Mouse (Mus musculus) heart, adult 9 months (tissue): ENCODE measurements around the gene Wdr83os.

Source experiments
- DNase-seq, 2 experiments: peaks; one replicate each; pipeline ENCODE4 v3.0.0; 2022; ENCODE audit warnings: low spot score in 2 of 2

Wdr83os gene

DNA sequence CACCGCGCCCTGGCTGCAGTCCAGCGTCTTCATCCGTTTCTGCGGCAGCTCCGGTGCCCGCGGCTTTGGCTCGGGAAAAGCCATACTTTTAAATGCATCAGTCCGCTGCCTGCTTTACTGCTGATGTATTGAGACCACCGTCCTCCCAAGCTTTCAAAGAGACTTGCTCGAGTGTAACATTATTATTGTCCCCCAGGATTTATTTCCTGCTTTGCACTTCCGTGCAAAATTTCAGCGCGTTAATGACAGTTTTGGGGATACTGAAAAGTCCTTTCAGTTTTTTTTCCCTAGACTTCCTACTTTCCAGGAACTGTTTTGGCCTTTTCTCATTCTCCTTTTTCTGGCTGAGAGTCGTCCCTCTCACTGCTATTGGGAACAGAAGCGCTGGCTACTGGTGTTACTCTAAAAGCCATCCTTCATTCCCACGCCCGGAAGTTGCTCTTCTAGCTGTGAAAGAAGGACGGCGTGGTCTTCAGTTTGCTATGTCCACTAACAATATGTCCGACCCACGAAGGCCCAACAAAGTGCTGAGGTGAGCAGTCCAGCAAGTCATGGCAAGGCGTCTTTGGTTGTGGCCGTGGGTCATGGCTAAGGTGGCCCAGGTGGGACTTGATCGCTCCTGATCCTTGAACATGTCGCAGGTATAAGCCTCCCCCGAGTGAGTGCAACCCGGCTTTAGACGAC, at the start of gene Wdr83os:
TSS of gene Wdr83os (plus strand) at position 209 of the 684 bp plus-strand sequence.
- peak; percentile 28 to 63 for DNase-seq

DNA sequence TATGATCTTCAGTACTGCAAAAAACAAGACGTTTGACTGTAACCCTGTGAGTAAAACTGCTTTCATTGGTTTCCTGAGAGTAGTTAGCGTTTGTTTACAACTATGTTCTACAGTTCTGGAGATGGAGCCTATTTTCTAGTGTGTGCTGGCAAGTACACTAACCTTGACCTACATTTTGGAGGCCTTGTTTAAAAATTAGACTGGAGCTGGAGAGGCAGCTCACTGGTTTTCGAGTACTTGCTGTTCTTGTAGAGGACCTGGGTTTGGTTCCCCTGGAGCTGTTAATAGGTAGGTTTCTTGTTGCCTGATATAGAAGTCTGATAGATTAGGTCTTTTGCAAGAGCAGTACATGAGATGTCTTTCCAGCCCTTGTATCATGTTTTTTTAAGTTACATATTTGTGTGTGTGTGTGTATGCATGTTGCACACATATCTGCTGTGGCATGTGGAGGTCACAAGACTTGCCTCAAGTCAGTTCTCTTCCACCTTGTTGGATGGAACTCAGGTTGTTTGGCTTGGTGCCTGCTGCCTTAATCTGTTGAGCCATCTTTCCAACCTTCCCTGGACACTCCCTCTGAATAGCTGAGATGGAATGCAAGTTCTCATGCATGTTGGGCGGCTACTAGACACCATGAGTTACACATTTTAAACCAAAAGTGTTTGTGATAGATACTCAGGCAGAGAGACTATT, 47.8 kb upstream of the Wdr83os start:
- DNase-seq = no peak

DNA sequence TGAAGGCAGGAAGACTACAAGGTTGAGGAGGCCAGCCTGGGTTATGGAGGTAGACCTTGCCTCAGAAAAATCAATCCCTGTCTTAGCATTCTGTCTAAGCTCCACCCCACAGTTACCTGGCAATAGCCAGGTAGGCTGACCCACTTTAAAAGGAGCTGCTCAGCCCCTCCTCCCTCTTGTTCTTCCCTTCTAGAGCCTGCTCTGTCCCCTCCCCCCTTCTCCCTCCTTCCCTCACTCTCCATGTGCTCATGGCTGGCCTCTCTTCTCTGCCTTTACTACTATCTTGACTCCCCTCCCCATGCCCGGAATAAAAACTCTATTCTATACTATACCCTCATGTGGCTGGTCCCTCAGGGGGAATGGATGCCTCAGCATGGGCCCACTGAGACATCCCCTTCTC, 46.7 kb upstream of the Wdr83os start:
- DNase-seq = no peak

DNA sequence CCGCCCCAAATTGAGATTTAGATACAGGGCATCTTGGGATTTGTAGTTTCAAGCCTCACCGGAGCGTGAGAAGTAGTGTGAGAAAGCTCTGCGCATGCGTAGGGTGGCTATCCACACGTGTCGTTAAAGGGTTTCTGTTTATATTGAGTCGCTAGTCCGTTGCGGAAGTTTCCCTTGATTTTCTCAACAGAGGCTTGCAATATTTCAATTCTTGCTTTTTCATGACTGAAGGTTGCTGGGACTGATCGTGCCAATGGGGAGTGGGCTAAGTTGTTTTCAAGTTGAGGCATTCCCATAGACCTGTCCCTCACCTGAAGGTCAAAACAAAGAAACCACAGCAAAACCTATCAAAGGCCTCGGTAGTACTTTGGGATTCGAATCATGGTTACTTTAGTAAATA, 45.8 kb upstream of the Wdr83os start:
- peak; percentile 55 to 60 for DNase-seq

DNA sequence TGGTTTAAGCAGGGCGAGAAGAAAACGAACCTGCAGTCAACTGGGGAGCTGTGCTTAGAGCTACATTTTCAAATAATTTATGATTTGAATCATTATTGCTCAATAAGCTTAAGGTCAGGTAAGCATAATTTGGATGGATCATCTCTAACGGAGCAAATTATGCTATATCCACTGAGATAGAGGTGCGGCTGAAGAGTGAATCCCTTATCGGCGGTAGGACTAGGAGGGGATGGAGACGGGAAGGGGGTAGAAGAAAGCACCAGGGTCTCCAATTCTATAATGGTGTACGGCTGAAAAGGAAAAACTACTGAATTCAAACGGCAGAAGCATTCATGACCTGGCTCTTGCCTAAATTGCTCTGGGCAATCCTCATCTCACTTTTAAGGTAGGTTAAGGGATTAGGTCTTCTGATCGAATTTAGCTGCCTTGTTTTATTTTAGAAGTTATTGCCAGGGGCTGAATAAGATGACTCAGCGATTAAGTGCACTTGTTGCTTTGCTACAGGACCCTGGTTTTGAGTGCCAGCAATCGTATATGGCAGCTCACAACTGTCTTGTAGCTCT, 45.3 kb upstream of the Wdr83os start:
- DNase-seq = no peak

DNA sequence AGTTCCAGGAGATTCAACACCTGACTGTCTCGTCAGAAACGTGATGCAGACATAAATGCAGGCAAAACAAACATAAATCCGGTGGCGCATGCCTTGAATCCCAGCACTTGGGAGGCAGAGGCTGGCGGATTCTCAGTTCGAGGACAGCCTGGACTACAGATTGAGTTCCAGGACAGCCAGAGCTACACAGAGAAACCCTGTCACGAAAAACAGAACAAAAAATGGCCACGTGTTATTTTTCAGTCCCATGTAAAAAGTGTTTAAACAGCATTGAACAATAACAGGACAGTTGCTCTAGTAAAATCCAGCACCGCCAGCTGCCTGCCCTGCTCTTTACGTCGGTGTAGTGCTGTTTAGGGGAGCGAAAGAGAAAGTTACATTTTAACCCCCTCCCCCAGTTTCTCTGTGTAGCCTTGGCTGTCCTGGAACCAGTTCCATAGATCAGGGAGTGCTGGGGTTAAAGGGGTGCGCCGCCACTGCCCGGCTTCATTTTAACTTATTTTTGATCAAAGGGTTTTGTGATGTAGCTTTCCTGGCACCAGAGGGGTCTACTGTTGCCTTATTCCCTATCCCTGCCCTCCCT, 44.7 kb upstream of the Wdr83os start:
- DNase-seq = peak in 1 of 2 experiments; percentile 21

DNA sequence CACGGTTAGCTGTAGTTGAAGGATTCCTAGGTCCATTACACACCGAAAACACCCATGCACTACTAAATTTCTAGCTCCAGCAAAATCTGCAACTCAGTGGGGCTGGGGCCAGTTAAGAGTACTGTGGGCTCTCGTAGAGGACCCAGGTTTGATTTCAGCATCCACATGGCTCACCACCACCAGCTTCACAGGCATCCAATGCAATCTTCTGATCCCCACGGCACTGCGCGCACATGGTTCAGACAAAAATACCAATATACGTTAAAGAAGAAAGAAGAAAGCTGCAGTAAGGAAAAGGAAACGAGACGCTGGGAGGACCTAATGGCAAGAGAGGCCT, 44.2 kb upstream of the Wdr83os start:
- no peak for DNase-seq

DNA sequence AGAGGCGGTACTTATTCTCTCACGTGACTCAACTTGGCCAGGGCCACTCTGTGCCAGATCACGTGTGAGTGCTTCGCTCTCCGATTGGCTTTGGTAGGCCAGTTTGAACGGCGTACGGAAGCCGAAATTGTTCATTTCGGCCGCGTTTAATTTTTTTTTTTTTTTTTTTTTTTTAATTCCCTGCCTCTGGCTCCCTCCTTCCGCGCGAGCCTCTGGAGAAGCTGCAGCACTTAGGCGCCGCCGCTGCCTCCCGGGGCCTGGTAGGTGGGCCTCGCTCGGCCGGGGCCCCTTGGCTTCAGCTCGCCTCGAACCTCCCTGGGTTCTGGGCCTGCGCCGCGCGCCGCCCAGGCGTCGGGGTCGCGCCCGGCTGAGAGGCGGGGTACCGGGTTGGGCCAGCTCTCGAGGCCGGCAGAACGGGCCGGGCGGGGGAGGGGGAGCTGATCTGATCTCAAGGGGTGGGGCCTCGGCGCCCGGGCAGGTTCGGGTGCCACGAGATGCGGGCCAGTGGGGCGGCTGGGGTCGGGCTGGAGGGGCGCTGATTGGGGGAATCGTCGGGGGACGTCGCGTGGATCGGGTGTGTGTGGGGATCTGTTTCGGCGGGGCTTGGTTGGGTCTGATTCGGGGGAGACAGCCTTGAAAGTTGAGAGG, 43.7 kb upstream of the Wdr83os start, which contains the start of gene Tnpo2:
TSS of gene Tnpo2 (plus strand) at position 198 of the 648 bp plus-strand sequence.
- DNase-seq = peak; percentile 94

DNA sequence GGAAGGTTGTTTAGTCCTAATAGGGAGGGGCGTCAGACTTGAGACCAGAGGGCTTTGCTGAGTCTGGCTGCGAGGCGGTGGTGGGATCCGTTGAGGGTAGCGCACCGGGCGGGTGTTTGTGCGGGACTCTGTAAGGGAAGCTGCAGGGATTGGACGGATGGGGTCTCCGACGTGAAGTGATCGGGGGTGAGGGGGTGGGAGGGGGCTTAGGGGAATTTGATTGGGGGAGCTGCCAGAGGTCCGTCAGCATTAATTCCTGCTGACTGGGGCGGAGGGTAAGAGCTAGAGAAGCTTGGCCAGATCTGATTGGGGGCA, 43.2 kb upstream of the Wdr83os start:
- DNase-seq = no peak

DNA sequence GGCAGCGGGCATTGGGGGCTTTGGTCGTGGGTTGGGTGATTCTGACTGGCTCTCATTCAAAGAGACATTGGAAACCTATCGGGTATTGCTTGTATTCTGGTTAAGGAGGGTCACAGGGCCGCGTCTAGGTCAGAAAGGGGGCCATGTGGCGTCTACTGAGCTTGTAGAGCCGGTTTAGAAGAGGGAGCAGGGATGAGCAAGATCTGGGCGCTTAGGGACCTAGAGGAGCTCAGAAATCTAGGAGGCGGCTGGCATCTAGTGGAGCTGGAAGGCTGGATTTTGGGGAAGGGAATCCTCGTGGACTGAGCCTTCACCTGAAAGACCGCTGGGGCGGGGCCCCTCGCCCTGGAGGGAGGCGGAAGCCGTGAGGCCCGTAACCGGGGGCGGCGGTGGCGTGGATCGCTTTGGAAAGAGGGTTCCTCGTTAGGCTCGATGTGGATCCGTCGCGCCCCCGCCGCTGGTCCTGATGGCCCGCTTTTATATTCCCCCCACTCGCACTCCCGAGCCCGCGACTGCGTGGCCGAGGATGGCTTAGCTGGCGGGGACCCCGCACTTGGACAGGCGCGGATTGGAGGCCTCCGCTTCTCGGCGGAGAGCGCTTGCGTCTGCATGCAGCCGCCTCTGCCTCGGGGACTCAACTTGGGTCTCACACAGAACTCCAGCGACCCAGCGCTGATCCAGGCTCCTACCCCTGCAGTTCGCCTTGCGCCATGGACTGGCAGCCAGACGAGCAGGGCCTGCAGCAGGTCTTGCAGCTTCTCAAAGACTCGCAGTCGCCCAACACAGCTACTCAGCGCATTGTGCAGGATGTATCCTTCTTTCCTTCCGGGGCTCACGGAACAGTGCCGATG, 42.6 kb upstream of the Wdr83os start:
- DNase-seq = peak; percentile 29 to 41

DNA sequence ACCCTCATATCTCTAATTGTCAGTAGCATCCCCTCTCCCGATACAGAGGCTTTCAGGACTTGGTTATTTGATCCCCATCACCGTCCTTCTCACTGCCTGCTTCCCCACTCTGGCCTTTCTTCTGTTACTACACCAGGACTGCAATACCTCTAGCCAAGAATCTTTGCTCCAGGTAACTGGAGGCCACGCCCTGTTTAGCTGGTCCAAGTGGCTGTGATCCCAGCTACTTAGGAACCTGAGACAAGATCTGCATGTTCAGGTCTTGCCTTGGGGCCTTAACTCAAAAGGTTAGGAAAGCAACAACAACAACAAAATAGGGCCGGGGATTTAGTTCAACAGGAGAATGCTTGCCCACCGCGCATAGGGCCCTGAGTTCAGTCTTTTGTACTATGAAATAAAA, 36.9 kb upstream of the Wdr83os start:
- DNase-seq = no peak

DNA sequence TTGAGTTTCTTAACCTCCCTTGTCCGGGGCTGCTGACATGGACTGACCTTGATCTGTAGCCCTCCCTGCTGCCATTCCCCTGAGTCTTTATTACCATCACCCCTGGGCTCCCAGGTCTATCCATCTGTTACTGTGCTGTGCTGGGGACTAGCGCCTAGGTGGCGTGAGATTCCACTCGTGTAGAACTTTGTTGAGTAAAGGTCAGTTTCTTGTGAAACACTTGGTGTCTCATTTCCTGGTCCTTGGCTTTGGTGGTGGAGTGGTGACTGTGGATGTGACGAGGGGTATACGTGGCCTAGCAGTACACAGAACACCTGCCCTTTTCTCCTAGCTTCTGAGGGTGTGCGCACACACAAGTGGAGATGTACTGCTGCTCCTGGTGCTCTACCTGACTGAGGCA, 23.2 kb upstream of the Wdr83os start:
- DNase-seq = no peak

DNA sequence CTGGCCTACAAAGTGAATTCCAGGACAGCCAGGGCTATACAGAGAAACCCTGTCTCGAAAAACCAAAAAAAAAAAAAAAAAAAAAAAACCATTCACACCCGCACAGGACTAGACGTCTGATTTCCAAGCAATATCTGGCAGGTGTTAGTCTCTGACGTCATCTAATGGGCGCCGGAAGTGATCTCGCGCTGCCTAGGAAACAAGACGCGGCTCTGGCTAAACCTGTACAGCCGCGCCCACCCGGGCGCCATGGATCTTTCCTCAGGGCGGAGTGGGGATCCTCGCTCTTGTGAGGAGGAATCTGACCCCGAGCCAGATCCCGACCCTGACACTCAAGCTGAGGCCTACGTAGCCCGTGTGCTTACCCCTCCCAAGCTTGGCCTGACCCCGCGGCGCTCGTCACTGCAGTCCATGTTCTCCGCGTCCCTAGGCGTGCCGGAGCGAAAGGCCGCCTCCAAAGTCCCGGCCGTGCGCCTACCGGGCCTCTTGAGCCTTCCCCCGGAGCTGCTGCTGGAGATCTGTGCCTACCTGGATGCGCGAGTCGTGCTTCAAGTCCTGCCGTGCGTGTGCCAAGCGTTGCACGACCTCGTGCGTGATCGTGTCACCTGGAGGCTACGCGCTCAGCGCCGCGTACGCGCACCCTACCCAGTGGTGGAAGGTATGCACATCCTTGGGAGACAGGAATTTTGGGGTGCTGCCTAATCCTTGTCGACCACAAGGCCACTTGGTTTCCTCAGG, 20.5 kb upstream of the Wdr83os start, which contains the start of gene Fbxw9:
TSS of gene Fbxw9 (plus strand) at position 177 of the 738 bp plus-strand sequence.
- DNase-seq = peak; percentile 86 to 89

DNA sequence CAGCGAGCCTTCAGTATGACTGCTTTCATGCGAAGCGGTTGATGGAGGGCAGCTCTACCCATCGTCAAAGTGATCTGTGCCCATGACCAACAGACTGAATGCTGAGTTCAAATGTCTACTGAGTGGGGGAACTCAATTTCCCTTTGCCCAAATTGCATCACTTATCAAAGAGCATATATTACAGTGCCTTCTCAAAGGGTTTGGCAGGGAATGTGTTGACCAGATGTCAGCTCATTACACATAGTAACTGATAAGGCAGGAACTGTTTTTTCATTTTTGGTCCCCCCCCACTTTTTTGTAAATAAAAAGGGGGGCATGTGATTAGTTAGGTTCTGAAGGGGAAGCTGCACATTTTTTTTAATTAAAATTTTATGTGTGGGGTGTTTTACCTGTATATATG, 17.9 kb upstream of the Wdr83os start:
- no peak for DNase-seq

DNA sequence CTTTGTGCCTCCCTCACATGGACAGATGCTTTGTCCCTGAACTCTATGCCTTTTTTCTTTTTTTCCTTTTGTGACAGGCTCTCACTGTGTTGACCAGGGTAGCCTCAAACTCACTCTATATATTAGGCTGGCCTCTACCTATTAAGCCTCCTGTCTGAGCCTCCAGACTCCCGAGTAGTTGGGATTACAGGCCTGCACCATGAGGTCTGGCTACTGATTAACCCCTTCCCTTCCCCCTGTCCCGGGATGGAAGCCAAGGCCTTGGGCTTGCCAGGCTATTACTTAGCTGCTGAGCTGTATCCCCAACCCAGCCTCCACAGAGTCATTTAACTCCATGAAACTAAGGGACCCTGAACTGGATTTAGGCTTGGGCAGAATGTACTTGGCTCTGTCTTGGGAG, 15.3 kb upstream of the Wdr83os start:
- no peak for DNase-seq

DNA sequence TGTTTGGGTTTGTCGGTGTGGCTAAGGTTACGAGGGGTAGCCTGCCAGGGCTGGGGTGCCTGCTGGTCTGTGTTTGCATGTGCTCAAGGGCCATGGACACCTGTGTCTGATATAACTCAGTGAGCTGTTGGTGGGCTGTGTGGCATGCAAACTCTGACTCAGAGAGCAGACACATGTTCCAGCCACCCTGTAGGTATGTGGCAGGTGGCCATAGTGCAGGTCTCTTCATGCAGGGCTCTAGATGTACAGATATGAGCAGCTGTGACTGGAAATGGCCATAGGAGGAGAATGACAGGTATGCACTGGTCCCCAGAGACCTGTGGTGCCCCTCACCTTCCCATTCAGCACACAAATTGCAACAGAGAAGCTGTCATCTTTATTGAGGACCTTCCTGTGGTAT, 13.4 kb upstream of the Wdr83os start:
- no peak for DNase-seq

DNA sequence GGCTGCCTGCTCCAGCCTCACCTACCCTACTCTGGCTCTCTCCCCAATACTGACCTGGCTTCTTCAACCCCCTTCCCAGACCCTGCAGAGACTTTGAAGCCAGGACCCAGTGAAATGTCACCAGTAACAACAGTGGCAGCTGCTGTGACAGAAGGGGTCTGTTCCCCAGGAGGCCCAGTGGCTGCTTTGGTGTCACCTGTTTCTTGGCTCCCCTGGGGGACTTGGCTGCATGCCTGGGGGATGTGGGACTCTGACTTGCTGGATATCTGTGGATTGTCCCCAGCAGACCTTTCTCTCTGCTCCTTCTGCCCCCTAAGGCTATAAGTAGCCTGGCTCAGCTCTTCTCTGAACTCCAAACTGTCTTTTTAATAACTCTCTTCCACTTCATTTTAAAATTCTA, 12.6 kb upstream of the Wdr83os start, which contains the start of gene Gm5741:
TSS of gene Gm5741 (minus strand) at position 1 of the 400 bp plus-strand sequence.
- DNase-seq = no peak

DNA sequence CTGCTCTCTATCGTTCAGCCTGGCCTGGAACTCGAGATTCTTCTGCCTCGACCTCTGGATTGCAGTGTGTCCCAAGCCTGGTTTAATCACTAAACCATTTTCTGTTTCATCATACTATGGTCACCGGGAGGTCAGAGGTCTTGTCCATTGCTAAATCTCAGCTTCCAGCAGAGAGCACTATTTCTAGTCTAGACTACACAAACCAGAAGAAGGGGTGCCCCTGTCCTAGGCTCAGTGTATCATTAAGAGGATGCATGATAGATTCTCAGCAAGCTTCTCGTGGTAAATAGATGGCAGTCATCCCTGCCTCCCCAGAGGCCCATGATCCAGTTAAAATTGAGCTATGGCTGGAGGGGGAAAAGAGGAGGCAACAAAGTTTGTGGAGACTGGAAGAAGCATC, 9.5 kb upstream of the Wdr83os start:
- no peak for DNase-seq

DNA sequence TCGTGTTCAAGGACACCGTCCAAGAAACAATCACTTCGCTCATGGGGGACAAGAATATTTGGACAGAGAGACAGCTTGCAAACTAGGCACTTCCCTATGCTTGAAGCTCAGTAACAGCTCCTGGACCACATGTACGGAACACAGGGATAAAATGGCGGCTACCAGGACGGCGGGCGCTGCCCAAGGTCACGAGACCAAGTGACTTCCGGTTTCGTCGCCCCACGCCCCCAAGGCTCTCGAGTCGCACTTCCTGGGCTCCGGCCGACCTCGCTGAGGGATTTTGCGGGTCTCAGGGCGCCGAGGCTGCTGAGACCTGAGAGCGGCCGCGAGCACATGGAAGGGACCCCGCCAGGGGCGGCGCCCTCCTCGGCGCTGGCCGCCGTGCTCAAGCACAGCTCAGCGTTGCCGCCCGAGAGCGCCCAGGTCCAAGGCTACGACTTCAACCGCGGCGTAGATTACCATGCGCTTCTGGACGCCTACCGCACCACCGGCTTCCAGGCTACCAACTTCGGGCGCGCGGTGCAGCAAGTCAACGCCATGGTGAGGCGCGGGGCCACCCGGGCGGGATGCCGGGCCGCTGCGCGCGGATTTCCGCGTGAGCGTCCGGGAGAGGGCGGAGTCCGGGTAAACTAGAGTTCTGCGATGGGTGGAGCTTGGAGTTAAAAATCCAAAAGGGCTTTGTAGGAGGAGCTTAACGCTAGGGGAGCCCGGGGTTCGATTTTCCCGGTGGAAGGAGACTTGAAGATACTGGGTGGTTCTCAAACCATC, 8.8 kb upstream of the Wdr83os start, which contains the start of gene Dhps:
TSS of gene Dhps (plus strand) at position 244 of the 768 bp plus-strand sequence.
- DNase-seq = peak; percentile 86 to 91
